Mouse (Mus musculus) liver, postnatal 0 days (tissue): ENCODE results near the gene Fam131b.

Experiments
- CTCF ChIP-seq: sonication (generic); IDR thresholded peaks from 2 replicates; pipeline ENCODE4 v1.5.1; 2016; ENCODE audit warnings: antibody characterized with exemption, low read depth
- EP300 ChIP-seq: IDR thresholded peaks from 2 replicates; pipeline ENCODE4 v1.6.1; 2016; ENCODE audit warnings: antibody characterized with exemption, low read depth, mild to moderate bottlenecking

GRCm38 (mm10) chr6:42282865-42283528 lies 41.4 kb downstream of the Fam131b start:
- TF ChIP-seq CTCF (no peak), EP300 (no peak)
